Mouse (Mus musculus): ENCODE results near the gene Paqr7. TPM values are rescaled to one million over a fixed set of nuclear protein-coding genes. Genes with fewer than 3 reads are reported as not detected.

The Paqr7 gene
- polyA plus RNA-seq, 1 experiment from 2014 or later: 2.0 TPM

- H3K36me3 ChIP-seq (ENCODE audit: control insufficient read depth, insufficient read depth, low read length): no peaks in the 10 kb centered on the region
- peak overlapping the region; percentile 65 for H3K27ac ChIP-seq (replicated peaks; ENCODE audit: low read depth, low read length)
- no peaks in the 10 kb centered on the region for H3K27me3 ChIP-seq (replicated peaks; ENCODE audit: control insufficient read depth, insufficient read depth, low read length)
- ATAC-seq (ENCODE audit: low read depth) (peak; percentile 20; the same call in 1 of the 2 replicates), DNase-seq (ENCODE audit: low spot score) (peak; percentile 35)
- no peaks in the 10 kb centered on the region for H3K9me3 ChIP-seq (ENCODE audit: control insufficient read depth, low read length)
- 0 out of 2 replicates have a peak overlapping the region, but pooled peaks have one; percentile 31 for H3K9ac ChIP-seq (ENCODE audit: low read depth, low read length)
- H3K4me3 ChIP-seq (ENCODE audit: low read depth, low read length): no peak overlapping the region
- WGBS: 14% methylated on average over 11 of the region's 16 CpGs
- peak overlapping the region; percentile 26; the same call in 1 of the 2 replicates for H3K4me2 ChIP-seq (ENCODE audit: low read depth, low read length)
- H3K4me1 ChIP-seq (ENCODE audit: control insufficient read depth, insufficient read depth, low read length): peaks cover 8% of the 10 kb centered on the region
Observed at GRCm38 (mm10) chr4:134557626-134558249, 61.2 kb downstream of the Paqr7 start.

GRCm38 (mm10) chr4:134558570-134559113, 62.1 kb downstream of the Paqr7 start:
- WGBS: 25% methylated on average over 9 of the region's 9 CpGs
- no peak for ATAC-seq (ENCODE audit: low read depth)
- Histone ChIP-seq H3K4me3 (ENCODE audit: low read depth, low read length) (no peak overlapping the region), H3K27me3 (replicated peaks; ENCODE audit: control insufficient read depth, insufficient read depth, low read length) (no peaks in the 10 kb centered on the region), H3K9ac (ENCODE audit: low read depth, low read length) (no peak overlapping the region), H3K36me3 (ENCODE audit: control insufficient read depth, insufficient read depth, low read length) (no peaks in the 10 kb centered on the region), H3K27ac (replicated peaks; ENCODE audit: low read depth, low read length) (peak overlapping the region; percentile 65), H3K4me2 (ENCODE audit: low read depth, low read length) (no peak overlapping the region), H3K4me1 (ENCODE audit: control insufficient read depth, insufficient read depth, low read length) (peaks cover 8% of the 10 kb centered on the region), H3K9me3 (ENCODE audit: control insufficient read depth, low read length) (no peaks in the 10 kb centered on the region)
- DNase-seq (ENCODE audit: low spot score): peak; percentile 48

- 75% methylated on average over 7 of the region's 7 CpGs for WGBS
- no peak for DNase-seq (ENCODE audit: low spot score)
- no peaks in the 10 kb centered on the region for H3K36me3 ChIP-seq (ENCODE audit: control insufficient read depth, insufficient read depth, low read length)
- H3K27ac ChIP-seq (replicated peaks; ENCODE audit: low read depth, low read length): peak overlapping the region; percentile 65; the same call in 1 of the 2 replicates
- H3K4me2 ChIP-seq (ENCODE audit: low read depth, low read length): no peak overlapping the region
- H3K9me3 ChIP-seq (ENCODE audit: control insufficient read depth, low read length): no peaks in the 10 kb centered on the region
- peaks cover 8% of the 10 kb centered on the region for H3K4me1 ChIP-seq (ENCODE audit: control insufficient read depth, insufficient read depth, low read length)
- no peak overlapping the region for H3K4me3 ChIP-seq (ENCODE audit: low read depth, low read length)
- no peak overlapping the region for H3K9ac ChIP-seq (ENCODE audit: low read depth, low read length)
- no peak for ATAC-seq (ENCODE audit: low read depth)
- H3K27me3 ChIP-seq (replicated peaks; ENCODE audit: control insufficient read depth, insufficient read depth, low read length): no peaks in the 10 kb centered on the region
Observed at GRCm38 (mm10) chr4:134559154-134559553, 62.7 kb downstream of the Paqr7 start.

Small RNAs within 50 kb of the gene (microRNA-seq; reads per million reads assigned to microRNA genes)
- gene Gm23634 (ENCODE audit: borderline number of aligned reads): 0.50 reads per million

Other genes starting within 250 kb of the Paqr7 start
- 0.28 TPM in 1 of 2 replicates, not detected in the other for gene Gm30191, start 249.8 kb upstream of the Paqr7 start, polyA plus RNA-seq (2014; fragmentation: Nextera tagmentation; extraction: Ambion mirVana)
- gene Grrp1, start 242.6 kb upstream of the Paqr7 start, polyA plus RNA-seq (2014; fragmentation: Nextera tagmentation; extraction: Ambion mirVana): 6.8 and 7.4 TPM in 2 replicates
- 18.5 and 19.6 TPM in 2 replicates for gene Pdik1l, start 208.8 kb upstream of the Paqr7 start, polyA plus RNA-seq (2014; fragmentation: Nextera tagmentation; extraction: Ambion mirVana)
- 2.0 and 2.5 TPM in 2 replicates for gene Trim63, start 181.6 kb upstream of the Paqr7 start, polyA plus RNA-seq (2014; fragmentation: Nextera tagmentation; extraction: Ambion mirVana)
- gene Slc30a2, start 153.5 kb upstream of the Paqr7 start, polyA plus RNA-seq (2014; fragmentation: Nextera tagmentation; extraction: Ambion mirVana): 0.13 and 0.42 TPM in 2 replicates
- gene Extl1, start 112.8 kb upstream of the Paqr7 start, polyA plus RNA-seq (2014; fragmentation: Nextera tagmentation; extraction: Ambion mirVana): 3.1 and 3.6 TPM in 2 replicates
- 11.8 and 12.5 TPM in 2 replicates for gene Pafah2, start 100.4 kb upstream of the Paqr7 start, polyA plus RNA-seq (2014; fragmentation: Nextera tagmentation; extraction: Ambion mirVana)
- gene Stmn1, start 28.4 kb upstream of the Paqr7 start, polyA plus RNA-seq (2014; fragmentation: Nextera tagmentation; extraction: Ambion mirVana): 1,154 and 1,326 TPM in 2 replicates
- gene Aunip, start 14.3 kb downstream of the Paqr7 start, polyA plus RNA-seq (2014; fragmentation: Nextera tagmentation; extraction: Ambion mirVana): 3.9 and 4.4 TPM in 2 replicates
- gene Mtfr1l, start 38.7 kb downstream of the Paqr7 start, polyA plus RNA-seq (2014; fragmentation: Nextera tagmentation; extraction: Ambion mirVana): 126 and 137 TPM in 2 replicates
- 22.8 and 24.7 TPM in 2 replicates for gene Selenon, start 55.5 kb downstream of the Paqr7 start, polyA plus RNA-seq (2014; fragmentation: Nextera tagmentation; extraction: Ambion mirVana)
- gene Man1c1, start 207.6 kb downstream of the Paqr7 start, polyA plus RNA-seq (2014; fragmentation: Nextera tagmentation; extraction: Ambion mirVana): 5.1 and 6.5 TPM in 2 replicates